Mouse (Mus musculus) MEL (cell line): ENCODE results near the gene Thrap3. TPM values are rescaled to one million over a fixed set of nuclear protein-coding genes. Genes with fewer than 3 reads are reported as not detected.
A peak's percentile ranks its signal among the peaks of the same experiment; 100 is the strongest.

Experiments
- DNase-seq: peaks from one replicate; pipeline ENCODE4 v3.0.0; 2011; ENCODE audit warnings: low read depth, low spot score
- H3K27ac ChIP-seq: 2 replicates; pipeline ENCODE4 v1.5.1; 2012; ENCODE audit warnings: low read depth, mild to moderate bottlenecking, control low read depth, low read length, moderate library complexity; ENCODE audit not compliant: control insufficient read depth
- H3K27me3 ChIP-seq, 2 experiments: fragments of 150-350 bp in 1 of 2; sonication (generic) in 1 of 2; 2 replicates each; pipeline ENCODE4 v1.6.1; 2012; ENCODE audit warnings: low read length in 2 of 2, mild to moderate bottlenecking in 2 of 2, improper control_type of control experiment in 1 of 2, moderate library complexity in 1 of 2; ENCODE audit not compliant: insufficient read depth in 2 of 2, control insufficient read depth in 1 of 2
- H3K36me3 ChIP-seq, 2 experiments: 2 replicates each; pipeline ENCODE4 v1.6.1; 2012 to 2014; ENCODE audit warnings: low read length in 2 of 2, improper control_type of control experiment in 1 of 2, inconsistent platforms in 1 of 2, mild to moderate bottlenecking in 1 of 2; ENCODE audit not compliant: insufficient read depth in 2 of 2, control insufficient read depth in 1 of 2
- H3K4me1 ChIP-seq, 2 experiments: fragments of 150-350 bp in 1 of 2; sonication (generic) in 1 of 2; 2 replicates each; pipeline ENCODE4 v1.6.1; 2012; ENCODE audit warnings: low read length in 2 of 2, improper control_type of control experiment in 1 of 2, mild to moderate bottlenecking in 1 of 2; ENCODE audit not compliant: insufficient read depth in 2 of 2, control insufficient read depth in 1 of 2
- H3K4me3 ChIP-seq, 2 experiments: fragments of 150-350 bp in 1 of 2; sonication (generic) in 1 of 2; 2 replicates each; pipeline ENCODE4 v1.5.1; 2012; ENCODE audit warnings: low read depth in 2 of 2, low read length in 2 of 2, mild to moderate bottlenecking in 2 of 2, moderate library complexity in 2 of 2, control low read depth in 1 of 2, improper control_type of control experiment in 1 of 2; ENCODE audit not compliant: control insufficient read depth in 1 of 2, insufficient read depth in 1 of 2
- H3K79me2 ChIP-seq: 2 replicates; pipeline ENCODE4 v1.6.1; 2012; ENCODE audit warnings: mild to moderate bottlenecking, low read length, moderate library complexity; ENCODE audit not compliant: control insufficient read depth, poor library complexity, insufficient read depth
- H3K9ac ChIP-seq: 2 replicates; pipeline ENCODE4 v1.6.1; 2012; ENCODE audit warnings: low read depth, mild to moderate bottlenecking, control low read depth, low read length, moderate library complexity; ENCODE audit not compliant: control insufficient read depth, poor library complexity, severe bottlenecking
- H3K9me3 ChIP-seq: fragments of 150-350 bp; sonication (generic); replicated peaks from 2 replicates; pipeline ENCODE4 v1.6.1; 2012; ENCODE audit warnings: mild to moderate bottlenecking, low read length, improper control_type of control experiment, moderate library complexity; ENCODE audit not compliant: insufficient read depth
- BHLHE40 ChIP-seq: IDR thresholded peaks from 2 replicates; pipeline ENCODE4 v1.6.1; 2012; ENCODE audit warnings: low read depth, mild to moderate bottlenecking, inconsistent platforms, low read length, improper control_type of control experiment, borderline replicate concordance
- CHD1 ChIP-seq: IDR thresholded peaks from 2 replicates; pipeline ENCODE4 v1.6.1; 2012; ENCODE audit warnings: low read depth, mild to moderate bottlenecking, inconsistent platforms, low read length, improper control_type of control experiment
- CHD2 ChIP-seq: IDR thresholded peaks from 2 replicates; pipeline ENCODE4 v1.6.1; 2011; ENCODE audit warnings: low read length, improper control_type of control experiment
- CTCF ChIP-seq, 3 experiments: IDR thresholded peaks in 2 of 3; conservative IDR thresholded peaks in 1 of 3; 2 replicates each; pipeline ENCODE4 v1.5.1; 2011 to 2012; ENCODE audit warnings: low read length in 3 of 3, low read depth in 2 of 3, mild to moderate bottlenecking in 2 of 3, improper control_type of control experiment in 1 of 3, inconsistent platforms in 1 of 3, mixed read lengths in 1 of 3, moderate library complexity in 1 of 3; ENCODE audit not compliant: control insufficient read depth in 1 of 3, insufficient read depth in 1 of 3, poor library complexity in 1 of 3, severe bottlenecking in 1 of 3
- EP300 ChIP-seq, 2 experiments: IDR thresholded peaks; 2 replicates each; pipeline ENCODE4 v1.6.1; 2011; ENCODE audit warnings: improper control_type of control experiment in 2 of 2, low read length in 2 of 2, low read depth in 1 of 2, mild to moderate bottlenecking in 1 of 2
- ETS1 ChIP-seq: IDR thresholded peaks from 2 replicates; pipeline ENCODE4 v1.6.1; 2012; ENCODE audit warnings: low read depth, mild to moderate bottlenecking, inconsistent platforms, low read length, improper control_type of control experiment, moderate library complexity
- GABPA ChIP-seq: IDR thresholded peaks from 2 replicates; pipeline ENCODE4 v1.6.1; 2012; ENCODE audit warnings: low read depth, mild to moderate bottlenecking, inconsistent platforms, low read length, improper control_type of control experiment, moderate library complexity
- GATA1 ChIP-seq: IDR thresholded peaks from 2 replicates; pipeline ENCODE4 v1.6.1; 2011; ENCODE audit warnings: low read depth, low read length, improper control_type of control experiment
- HCFC1 ChIP-seq: IDR thresholded peaks from 2 replicates; pipeline ENCODE4 v1.6.1; 2012; ENCODE audit warnings: low read depth, mild to moderate bottlenecking, inconsistent platforms, low read length, improper control_type of control experiment, moderate library complexity
- MAX ChIP-seq: IDR thresholded peaks from 2 replicates; pipeline ENCODE4 v1.6.1; 2011; ENCODE audit warnings: low read length, improper control_type of control experiment
- MAZ ChIP-seq: IDR thresholded peaks from 2 replicates; pipeline ENCODE4 v1.6.1; 2012; ENCODE audit warnings: low read depth, mild to moderate bottlenecking, inconsistent platforms, low read length, improper control_type of control experiment
- MEF2A ChIP-seq: IDR thresholded peaks from 2 replicates; pipeline ENCODE4 v1.6.1; 2014; ENCODE audit warnings: low read depth, mild to moderate bottlenecking, inconsistent platforms, low read length, improper control_type of control experiment; ENCODE audit not compliant: poor library complexity, insufficient replicate concordance, severe bottlenecking; ENCODE audit errors: extremely low read depth
- MXI1 ChIP-seq: IDR thresholded peaks from 2 replicates; pipeline ENCODE4 v1.6.1; 2011; ENCODE audit warnings: mild to moderate bottlenecking, low read depth, low read length, improper control_type of control experiment
- MYB ChIP-seq: IDR thresholded peaks from 2 replicates; pipeline ENCODE4 v1.6.1; 2011; ENCODE audit warnings: mild to moderate bottlenecking, low read depth, low read length, improper control_type of control experiment
- NELFE ChIP-seq: IDR thresholded peaks from 2 replicates; pipeline ENCODE4 v1.6.1; 2011; ENCODE audit warnings: low read depth, low read length, improper control_type of control experiment
- NRF1 ChIP-seq: IDR thresholded peaks from 2 replicates; pipeline ENCODE4 v1.6.1; 2014; ENCODE audit warnings: low read depth, mild to moderate bottlenecking, inconsistent platforms, low read length, improper control_type of control experiment, moderate library complexity; ENCODE audit not compliant: poor library complexity, insufficient read depth, severe bottlenecking
- POLR2A ChIP-seq, 2 experiments: IDR thresholded peaks; 2 replicates each; pipeline ENCODE4 v1.6.1; 2011 to 2012; ENCODE audit warnings: low read length in 2 of 2, mild to moderate bottlenecking in 2 of 2, control low read depth in 1 of 2, improper control_type of control experiment in 1 of 2, low read depth in 1 of 2, moderate library complexity in 1 of 2; ENCODE audit not compliant: control insufficient read depth in 1 of 2, insufficient read depth in 1 of 2, poor library complexity in 1 of 2
- RAD21 ChIP-seq: IDR thresholded peaks from 2 replicates; pipeline ENCODE4 v1.6.1; 2011; ENCODE audit warnings: mild to moderate bottlenecking, low read depth, low read length, improper control_type of control experiment
- TBP ChIP-seq: IDR thresholded peaks from 2 replicates; pipeline ENCODE4 v1.8.0; 2011; ENCODE audit warnings: low read depth, low read length, improper control_type of control experiment
- TCF12 ChIP-seq: IDR thresholded peaks from 2 replicates; pipeline ENCODE4 v1.6.1; 2014; ENCODE audit warnings: low read depth, mild to moderate bottlenecking, inconsistent platforms, low read length, improper control_type of control experiment, moderate library complexity
- USF1 ChIP-seq: IDR thresholded peaks from 2 replicates; pipeline ENCODE4 v1.6.1; 2014; ENCODE audit warnings: low read depth, mild to moderate bottlenecking, inconsistent platforms, low read length, improper control_type of control experiment, moderate library complexity
- USF2 ChIP-seq, 2 experiments: IDR thresholded peaks; 2 replicates each; pipeline ENCODE4 v1.6.1; 2011 to 2012; ENCODE audit warnings: improper control_type of control experiment in 2 of 2, low read length in 2 of 2, borderline replicate concordance in 1 of 2, inconsistent platforms in 1 of 2, low read depth in 1 of 2, mild to moderate bottlenecking in 1 of 2; ENCODE audit not compliant: insufficient read depth in 1 of 2
- ZC3H11A ChIP-seq: IDR thresholded peaks from 2 replicates; pipeline ENCODE4 v1.6.1; 2012; ENCODE audit warnings: low read depth, mild to moderate bottlenecking, inconsistent platforms, low read length, improper control_type of control experiment
- ZMIZ1 ChIP-seq: IDR thresholded peaks from 2 replicates; pipeline ENCODE4 v1.6.1; 2012; ENCODE audit warnings: low read depth, mild to moderate bottlenecking, inconsistent platforms, low read length, improper control_type of control experiment, moderate library complexity
- polyA plus RNA-seq, 2 experiments: library from polyadenylated mRNA; stranded (reverse) in 1 of 2; unstranded in 1 of 2; fragments of >175 nt in 1 of 2; fragments of >200 nt in 1 of 2; gene quantifications; 2 replicates each; pipeline versions ENCODE4 v1.2.1 to v1.2.4; 2012; ENCODE audit warnings: low replicate concordance in 2 of 2, low read depth in 1 of 2; ENCODE audit not compliant: insufficient read length in 2 of 2, insufficient read depth in 1 of 2, missing spikeins in 1 of 2
- total RNA-seq: library from RNA; depleted of rRNA; stranded (reverse); fragments of 300-350 nt; gene quantifications from 2 replicates; pipeline ENCODE4 v1.2.3, GENCODE M21; 2012

Thrap3 gene
- total and polyA plus RNA-seq, 3 experiments, result 158 to 471 (median 310) TPM

DNA sequence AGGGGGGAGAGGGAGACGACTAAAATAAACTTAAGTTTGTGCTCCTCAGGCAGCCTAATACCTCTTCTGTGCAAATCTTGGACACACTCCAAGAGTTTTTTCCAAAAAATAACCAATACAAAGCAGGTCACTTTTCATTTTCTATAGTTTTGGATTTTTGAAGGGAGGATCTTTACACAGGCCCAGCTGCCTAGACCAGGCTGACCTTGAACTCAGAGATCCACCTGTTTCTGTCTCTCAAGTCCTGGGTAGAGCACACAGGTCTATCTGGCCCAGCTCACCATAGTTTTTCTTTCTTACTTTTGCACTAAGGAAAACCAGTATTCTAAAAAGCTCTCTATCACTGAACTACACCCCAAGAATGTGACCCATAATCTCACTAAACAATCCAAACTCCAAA lies 2.5 kb downstream of the Thrap3 start:
- no peaks in the 10 kb centered on the region for H3K27me3 ChIP-seq
- peak overlapping the region; percentile 93 for H3K9ac ChIP-seq
- H3K4me3 ChIP-seq, result peak overlapping the region; percentile 90 to 95
- TF ChIP-seq BHLHE40 (no peak), MAZ (no peak), NRF1 (no peak), ETS1 (no peak), MYB (no peak), NELFE (no peak), RAD21 (no peak), USF1 (no peak)
- H3K9me3 ChIP-seq, result no peaks in the 10 kb centered on the region
- peaks cover 70% of the 10 kb centered on the region for H3K79me2 ChIP-seq
- H3K4me1 ChIP-seq, result peaks cover 15 to 28% of the 10 kb centered on the region in 2 experiments
- H3K36me3 ChIP-seq, result peaks cover 28 to 41% of the 10 kb centered on the region in 2 experiments
- no peak overlapping the region; the same call in 1 of the 2 replicates for H3K27ac ChIP-seq
- peak; percentile 41 for DNase-seq

DNA sequence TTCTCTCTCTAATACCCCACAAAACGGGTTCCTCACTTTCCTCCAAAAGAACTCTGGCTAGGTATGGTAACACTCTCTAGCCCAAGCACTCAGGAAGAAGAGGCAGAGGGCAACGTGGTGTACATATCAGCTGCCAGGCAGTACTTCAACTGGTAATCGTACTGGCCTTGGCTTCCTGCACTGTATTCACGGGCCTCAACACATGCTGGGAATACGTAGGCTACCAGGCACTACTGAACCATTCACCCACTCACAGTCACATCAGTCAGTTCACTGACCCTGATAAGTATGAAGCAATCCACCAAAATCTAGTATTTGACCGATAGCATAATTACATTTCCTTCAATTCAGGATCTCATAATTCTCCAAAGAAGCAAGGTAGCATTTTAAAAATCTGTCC lies 3.0 kb downstream of the Thrap3 start:
- peaks cover 75% of the 10 kb centered on the region for H3K79me2 ChIP-seq
- no peak overlapping the region for H3K27ac ChIP-seq
- TF ChIP-seq GATA1 (no peak), MXI1 (peak; percentile 58; the same call in 1 of the 2 replicates), MEF2A (no peak), CTCF (IDR thresholded peaks at IDR 0.05 in 2 of 3, conservative IDR thresholded peaks at IDR 0.05 in 1 of 3; ENCODE audit: control insufficient read depth in 1 of 3, insufficient read depth in 1 of 3, low read depth in 2 of 3, low read length in 3 of 3, poor library complexity in 1 of 3, severe bottlenecking in 1 of 3) (no peak)
- no peaks in the 10 kb centered on the region for H3K27me3 ChIP-seq
- H3K9ac ChIP-seq, result peak overlapping the region; percentile 93
- peaks cover 15 to 28% of the 10 kb centered on the region in 2 experiments for H3K4me1 ChIP-seq
- peaks cover 32 to 41% of the 10 kb centered on the region in 2 experiments for H3K36me3 ChIP-seq
- H3K4me3 ChIP-seq, result peak overlapping the region; percentile 90 to 95
- DNase-seq, result peak; percentile 49
- no peaks in the 10 kb centered on the region for H3K9me3 ChIP-seq

DNA sequence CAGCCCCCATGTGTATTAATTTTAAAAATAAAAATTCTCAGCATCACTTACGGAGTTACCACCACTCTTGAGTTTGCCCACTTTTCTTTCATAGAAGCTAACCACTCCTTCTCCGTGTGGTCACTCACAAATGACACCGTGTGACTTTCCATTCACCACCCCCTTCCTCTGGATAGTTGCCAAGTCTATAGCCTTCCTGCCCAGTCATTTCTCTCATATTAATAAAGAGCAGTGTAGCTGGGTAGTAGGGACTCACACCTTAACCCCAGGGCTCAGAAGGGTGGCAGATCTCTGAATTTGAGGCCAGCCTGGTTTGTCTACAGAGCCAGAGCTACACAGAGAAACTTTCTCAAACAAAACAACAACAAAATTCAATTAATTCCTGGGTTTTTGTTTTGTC lies 5.1 kb downstream of the Thrap3 start:
- Histone ChIP-seq H3K36me3 (peaks cover 47 to 51% of the 10 kb centered on the region in 2 experiments), H3K9ac (no peak overlapping the region), H3K79me2 (peaks cover 90% of the 10 kb centered on the region), H3K27ac (no peak overlapping the region), H3K4me1 (peaks cover 15 to 19% of the 10 kb centered on the region in 2 experiments), H3K27me3 (no peaks in the 10 kb centered on the region), H3K4me3 (no peak overlapping the region)
- DNase-seq, result no peak
- TF ChIP-seq TBP (no peak), USF2 (IDR thresholded peaks at IDR 0.05; ENCODE audit: borderline replicate concordance in 1 of 2, insufficient read depth in 1 of 2, low read depth in 1 of 2, low read length in 2 of 2) (no peak), MAX (no peak), CHD2 (no peak), HCFC1 (no peak), MAZ (no peak), ETS1 (no peak), CHD1 (no peak), GATA1 (no peak), RAD21 (no peak), POLR2A (IDR thresholded peaks at IDR 0.05; ENCODE audit: control insufficient read depth in 1 of 2, insufficient read depth in 1 of 2, low read depth in 1 of 2, low read length in 2 of 2, poor library complexity in 1 of 2) (no peak), ZC3H11A (no peak), EP300 (IDR thresholded peaks at IDR 0.05; ENCODE audit: low read depth in 1 of 2, low read length in 2 of 2) (no peak), CTCF (IDR thresholded peaks at IDR 0.05 in 2 of 3, conservative IDR thresholded peaks at IDR 0.05 in 1 of 3; ENCODE audit: control insufficient read depth in 1 of 3, insufficient read depth in 1 of 3, low read depth in 2 of 3, low read length in 3 of 3, poor library complexity in 1 of 3, severe bottlenecking in 1 of 3) (no peak), GABPA (no peak), TCF12 (no peak), ZMIZ1 (no peak)
- TF ChIP-seq, all 39 proteins: peak for 0
- no peaks in the 10 kb centered on the region for H3K9me3 ChIP-seq
